Mouse (Mus musculus): ENCODE measurements around the gene Gsdma.
"Not testable (repeated sequence)": the region's sequence is repeated elsewhere in the genome, so short reads cannot be mapped to it uniquely, and the experiment has no call there.

The Gsdma gene

GRCm38 (mm10) chr11:98680595-98680994, 16.4 kb downstream of the Gsdma start:
- in situ Hi-C loops (cut with MboI, MseI), result not testable (repeated sequence)

GRCm38 (mm10) chr11:98681186-98681585, 17.0 kb downstream of the Gsdma start:
- in situ Hi-C loops (cut with MboI, MseI), result no loop called here

GRCm38 (mm10) chr11:98681786-98682745, 17.9 kb downstream of the Gsdma start, which contains the start of gene Psmd3:
Gene Psmd3, plus strand, starts transcription at chr11:98682554.
- in situ Hi-C loops (cut with MboI, MseI), result no loop called here

DNA sequence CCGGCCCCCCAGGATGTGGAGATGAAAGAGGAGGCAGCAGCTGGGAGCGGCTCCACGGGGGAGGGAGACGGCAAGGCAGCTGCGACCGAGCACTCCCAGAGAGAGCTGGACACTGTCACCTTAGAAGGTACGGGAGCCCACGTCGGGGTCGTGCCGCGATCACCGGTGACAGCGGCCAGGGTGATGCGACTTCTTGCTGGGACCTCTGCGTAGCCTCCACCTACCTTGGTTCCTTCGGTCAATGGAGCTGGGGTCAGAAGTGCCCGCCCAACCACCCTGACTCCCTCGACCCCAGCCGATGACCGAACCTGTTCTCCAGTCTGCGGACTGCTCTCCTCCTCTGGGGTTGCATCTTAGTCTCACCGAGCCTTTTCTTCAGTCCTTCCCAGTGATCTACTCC, 18.7 kb downstream of the Gsdma start:
- in situ Hi-C loops (cut with MboI, MseI), result no loop called here

- in situ Hi-C loops (cut with MboI, MseI), result no loop called here
These were observed 21.5 kb downstream of the Gsdma start for GRCm38 (mm10) chr11:98685642-98686041.

DNA sequence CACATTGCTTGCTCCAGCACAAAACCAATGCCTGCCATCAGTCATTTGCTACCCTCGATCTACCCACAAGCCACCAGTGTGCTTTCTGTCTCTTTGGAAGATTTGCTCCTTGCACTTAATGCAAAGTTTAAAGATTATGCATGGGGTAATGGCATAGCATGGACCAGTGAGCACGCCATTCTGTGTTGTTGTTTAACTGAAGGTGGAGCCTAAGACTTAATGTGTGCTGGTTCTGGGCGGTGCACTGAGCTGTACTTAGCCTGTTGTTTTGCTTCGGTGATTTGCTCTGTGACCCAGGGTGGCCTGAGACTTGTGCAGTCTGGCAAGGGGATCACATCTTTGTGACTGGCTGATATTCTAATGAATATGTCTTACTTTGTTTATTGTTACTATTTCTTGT, 22.8 kb downstream of the Gsdma start:
- in situ Hi-C loops (cut with MboI, MseI), result no loop called here

GRCm38 (mm10) chr11:98688009-98688408, 23.9 kb downstream of the Gsdma start:
- in situ Hi-C loops (cut with MboI, MseI), result no loop called here

- in situ Hi-C loops (cut with MboI, MseI), result loop anchor here (5.0 to 10.0 kb wide), 2 partner anchors 58 to 134 kb away; no protein-coding TSS in a partner anchor
These were observed 29.1 kb downstream of the Gsdma start for GRCm38 (mm10) chr11:98693201-98693600.

GRCm38 (mm10) chr11:98693746-98694145, 29.6 kb downstream of the Gsdma start:
- in situ Hi-C loops (cut with MboI, MseI), result loop anchor here (5.0 to 10.0 kb wide), 2 partner anchors 59 to 134 kb away; no protein-coding TSS in a partner anchor

GRCm38 (mm10) chr11:98694301-98694700, 30.1 kb downstream of the Gsdma start:
- in situ Hi-C loops (cut with MboI, MseI), result loop anchor here (5.0 to 10.0 kb wide), 2 partner anchors 60 to 133 kb away; no protein-coding TSS in a partner anchor

DNA sequence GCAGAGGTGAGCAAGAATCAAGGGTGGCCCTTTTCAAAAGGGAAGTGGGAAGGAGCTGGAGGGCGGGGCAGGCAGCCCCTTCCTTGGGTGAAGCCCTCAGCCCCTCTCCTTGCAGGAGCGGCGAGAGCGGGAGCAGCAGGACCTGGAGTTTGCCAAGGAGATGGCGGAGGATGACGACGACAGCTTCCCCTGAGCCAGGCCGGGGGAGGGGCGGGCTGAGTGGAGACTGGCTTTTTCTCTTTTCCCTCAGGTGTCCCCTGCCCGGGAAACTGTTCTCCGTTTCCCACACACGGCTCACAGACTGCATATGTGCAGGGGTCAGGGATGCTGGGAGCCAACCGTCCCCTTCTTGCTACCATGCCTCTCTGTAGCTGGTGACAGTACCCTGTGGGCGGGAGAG, 31.3 kb downstream of the Gsdma start:
- in situ Hi-C loops (cut with MboI, MseI), result loop anchor here (10.0 kb wide), 1 partner anchor 61 kb away; no protein-coding TSS in a partner anchor

DNA sequence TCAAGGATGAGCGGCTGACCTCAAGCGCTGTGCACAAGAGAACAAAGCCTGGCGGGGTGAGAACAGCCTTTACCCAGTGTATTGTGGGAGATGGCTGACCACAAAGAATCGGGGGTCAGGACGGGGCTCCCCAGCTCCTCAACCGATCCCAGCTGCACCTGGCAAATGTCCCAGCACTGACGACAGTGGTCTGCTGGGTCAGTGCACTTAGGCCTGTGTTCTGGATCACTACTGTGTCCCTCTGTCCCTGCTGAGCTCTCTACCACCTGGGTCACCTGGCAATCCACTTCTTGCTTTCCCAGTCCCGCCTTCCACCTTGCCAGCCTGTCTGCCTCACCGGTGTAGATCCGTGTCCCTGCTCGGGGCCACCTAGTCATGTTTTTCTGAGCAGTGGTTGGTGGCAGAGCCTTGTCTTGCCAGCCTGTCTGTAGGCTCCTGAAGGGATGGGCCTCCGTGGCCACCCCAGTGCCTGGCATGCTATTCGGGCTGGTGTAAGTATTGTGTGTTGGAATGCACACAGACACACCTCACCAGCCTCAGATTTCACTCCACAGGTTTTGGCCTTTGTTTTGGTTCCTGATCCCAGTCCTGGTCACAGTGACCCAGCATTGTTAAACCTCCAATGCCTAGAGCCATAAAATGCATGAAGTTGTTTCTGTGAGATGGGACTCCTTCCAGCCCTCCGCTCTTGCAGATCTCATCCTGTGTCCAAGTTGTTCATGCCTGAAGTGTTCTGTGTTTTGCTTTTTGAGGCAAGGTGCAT, 32.5 kb downstream of the Gsdma start:
- in situ Hi-C loops (cut with MboI, MseI), result loop anchor here (10.0 kb wide), 1 partner anchor 62 kb away; no protein-coding TSS in a partner anchor

DNA sequence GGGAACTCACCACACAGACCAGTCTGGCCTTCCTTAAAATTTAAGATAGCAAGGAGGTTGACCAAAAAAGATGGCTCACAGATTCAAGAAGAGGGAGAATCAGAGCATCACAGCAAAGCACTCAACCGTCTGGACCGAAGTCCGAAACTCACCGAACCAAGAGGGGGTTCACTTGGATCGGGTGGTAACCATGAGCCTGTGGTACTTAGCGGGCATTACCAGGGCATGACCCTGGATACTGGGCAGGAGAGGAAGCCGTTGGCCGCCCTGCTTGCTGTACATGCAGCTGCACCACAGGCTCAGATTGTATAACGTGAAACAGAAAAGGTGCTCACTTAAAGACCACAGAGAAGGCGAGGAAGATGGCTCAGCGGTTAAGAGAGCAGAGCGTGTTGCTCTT, 33.1 kb downstream of the Gsdma start:
- in situ Hi-C loops (cut with MboI, MseI), result loop anchor here (10.0 kb wide), 1 partner anchor 62 kb away; no protein-coding TSS in a partner anchor

DNA sequence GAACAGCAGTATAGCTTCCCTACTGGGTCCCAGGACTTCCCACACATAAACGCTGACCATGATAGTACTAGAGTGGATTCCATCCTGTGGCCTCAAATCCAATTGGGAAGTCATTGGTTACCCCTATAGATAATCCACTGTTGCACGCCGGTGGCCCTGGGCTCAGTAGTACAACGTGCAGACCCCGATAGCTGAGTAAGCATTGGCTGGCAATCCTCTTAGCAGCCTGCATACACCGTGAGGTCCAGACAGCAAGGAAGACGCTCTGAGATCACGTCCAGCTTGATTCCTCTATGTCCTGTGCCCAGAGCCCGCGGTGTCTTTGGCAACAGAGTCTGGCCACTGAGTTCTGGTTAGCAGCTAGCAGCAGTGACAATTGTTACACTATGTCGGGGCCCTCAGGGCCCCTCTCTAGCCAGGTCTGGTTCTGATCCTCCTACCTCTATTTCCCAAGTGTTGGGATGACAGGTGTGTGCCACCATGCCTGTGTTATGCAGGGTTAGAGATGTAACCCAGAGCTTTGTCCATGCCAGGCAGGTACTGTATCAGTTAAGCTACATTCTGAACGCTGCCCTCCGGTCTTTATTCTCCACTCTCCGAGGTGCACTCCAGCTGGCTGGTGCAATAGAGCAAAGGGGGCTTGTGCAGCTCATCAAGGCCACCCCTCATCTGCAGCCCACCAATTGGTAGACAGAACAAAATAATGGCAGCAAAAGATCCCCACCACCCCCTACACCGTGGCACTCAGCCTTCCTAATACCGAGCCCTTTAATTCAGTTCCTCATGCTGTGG, 34.9 kb downstream of the Gsdma start:
- in situ Hi-C loops (cut with MboI, MseI), result loop anchor here (10.0 kb wide), 1 partner anchor 64 kb away; no protein-coding TSS in a partner anchor

DNA sequence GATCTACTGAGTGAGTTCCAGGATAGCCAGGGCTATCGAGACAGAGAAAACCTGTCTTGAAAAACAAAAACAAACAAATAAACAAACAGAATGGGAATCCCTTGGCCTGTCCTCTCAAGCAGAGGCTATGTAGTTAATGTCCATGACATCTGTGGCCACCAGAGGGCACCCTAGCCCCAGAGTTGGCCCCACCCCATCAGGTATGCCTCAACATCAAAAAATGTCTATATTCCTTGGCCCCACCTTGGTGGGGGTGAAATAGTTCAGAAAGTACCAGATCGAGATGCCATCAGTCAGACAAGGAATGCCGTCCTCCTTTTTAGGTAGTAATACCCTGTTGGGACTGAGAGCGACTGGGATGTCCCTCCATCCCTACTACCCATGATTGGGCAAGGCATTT, 35.8 kb downstream of the Gsdma start:
- in situ Hi-C loops (cut with MboI, MseI), result loop anchor here (5.0 to 10.0 kb wide), 2 partner anchors 62 to 65 kb away; no protein-coding TSS in a partner anchor

GRCm38 (mm10) chr11:98701213-98701670, 37.1 kb downstream of the Gsdma start, which contains the start of gene Csf3:
Gene Csf3, plus strand, starts transcription at chr11:98701263.
- in situ Hi-C loops (cut with MboI, MseI), result loop anchor here (5.0 kb wide), 1 partner anchor 61 kb away; no protein-coding TSS in a partner anchor

DNA sequence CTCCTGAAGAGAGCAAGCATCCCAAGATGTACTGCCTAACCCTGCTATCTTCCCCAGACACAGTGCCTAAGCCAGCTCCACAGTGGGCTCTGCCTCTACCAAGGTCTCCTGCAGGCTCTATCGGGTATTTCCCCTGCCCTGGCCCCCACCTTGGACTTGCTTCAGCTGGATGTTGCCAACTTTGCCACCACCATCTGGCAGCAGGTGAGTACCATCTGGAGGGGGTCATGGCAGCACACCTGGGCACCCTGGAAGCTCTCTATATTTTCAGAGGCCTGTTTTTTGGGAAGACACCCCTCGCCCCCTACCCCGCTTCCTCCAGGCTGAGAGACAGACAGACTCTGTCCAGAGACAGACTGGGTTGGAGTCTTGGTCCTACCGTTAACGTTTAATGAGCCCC, 38.2 kb downstream of the Gsdma start:
- in situ Hi-C loops (cut with MboI, MseI), result loop anchor here (5.0 kb wide), 1 partner anchor 60 kb away; no protein-coding TSS in a partner anchor

DNA sequence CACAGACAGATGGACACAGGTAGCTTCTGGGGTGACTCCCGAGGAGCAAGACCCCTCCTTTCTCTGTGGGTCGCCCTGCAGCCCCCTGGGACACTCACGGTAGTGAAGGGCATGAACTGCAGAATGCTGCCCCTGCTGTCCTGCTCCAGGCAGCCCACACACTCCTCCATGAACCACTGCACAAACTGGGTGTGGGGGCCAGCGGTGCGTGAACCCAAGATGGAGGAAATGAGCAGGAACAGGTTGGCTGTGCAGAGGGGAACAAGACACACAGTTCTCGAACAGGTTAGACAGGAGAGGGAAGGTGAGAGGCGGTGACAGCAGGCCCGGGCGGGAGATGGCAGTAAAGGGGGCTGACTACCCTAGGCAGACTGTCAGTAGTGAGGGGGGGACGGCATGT, 40.9 kb downstream of the Gsdma start:
- in situ Hi-C loops (cut with MboI, MseI), result no loop called here

GRCm38 (mm10) chr11:98707401-98708281, 43.5 kb downstream of the Gsdma start:
- in situ Hi-C loops (cut with MboI, MseI), result no loop called here
